Mouse (Mus musculus): ENCODE results near the gene Naa15. TPM values are rescaled to one million over a fixed set of nuclear protein-coding genes. Genes with fewer than 3 reads are reported as not detected.

The Naa15 gene
- polyA plus RNA-seq, 1 experiment from 2014 or later, result 59.8 TPM

Other genes with a start within 250 kb of the Naa15 start
- gene Noct, start 190.7 kb upstream of the Naa15 start, polyA plus RNA-seq (2015; fragmentation: Nextera tagmentation; extraction: Ambion mirVana), result 13.4 and 13.9 TPM in 2 replicates
- 55.9 and 60.1 TPM in 2 replicates for gene Elf2, start 74.5 kb upstream of the Naa15 start, polyA plus RNA-seq (2015; fragmentation: Nextera tagmentation; extraction: Ambion mirVana)
- gene Mgarp, start 18.4 kb upstream of the Naa15 start, polyA plus RNA-seq (2015; fragmentation: Nextera tagmentation; extraction: Ambion mirVana), result 1.5 and 2.2 TPM in 2 replicates
- gene Ndufc1, start 6.2 kb upstream of the Naa15 start, polyA plus RNA-seq (2015; fragmentation: Nextera tagmentation; extraction: Ambion mirVana), result 798 and 924 TPM in 2 replicates
- 19.5 and 20.3 TPM in 2 replicates for gene Rab33b, start 68.8 kb downstream of the Naa15 start, polyA plus RNA-seq (2015; fragmentation: Nextera tagmentation; extraction: Ambion mirVana)
- gene Setd7, start 145.7 kb downstream of the Naa15 start, polyA plus RNA-seq (2015; fragmentation: Nextera tagmentation; extraction: Ambion mirVana), result 5.1 TPM in 2 replicates
- gene Mgst2, start 245.2 kb downstream of the Naa15 start, polyA plus RNA-seq (2015; fragmentation: Nextera tagmentation; extraction: Ambion mirVana), result 0.37 and 0.96 TPM in 2 replicates

All from forebrain, embryonic 13.5 days (tissue).